Mouse (Mus musculus): ENCODE measurements around the gene Uck2.

GRCm38 (mm10) chr1:167247886-167248285 lies 37.2 kb downstream of the Uck2 start:
- no peak for TF ChIP-seq CTCF (IDR thresholded peaks at IDR 0.05; ENCODE audit: low read depth, low read length)
- no peak for TF ChIP-seq POLR2A (IDR thresholded peaks at IDR 0.05; ENCODE audit: insufficient read depth, low read length)
